Mouse (Mus musculus): Measurements from ENCODE around the gene Mei1.

DNA sequence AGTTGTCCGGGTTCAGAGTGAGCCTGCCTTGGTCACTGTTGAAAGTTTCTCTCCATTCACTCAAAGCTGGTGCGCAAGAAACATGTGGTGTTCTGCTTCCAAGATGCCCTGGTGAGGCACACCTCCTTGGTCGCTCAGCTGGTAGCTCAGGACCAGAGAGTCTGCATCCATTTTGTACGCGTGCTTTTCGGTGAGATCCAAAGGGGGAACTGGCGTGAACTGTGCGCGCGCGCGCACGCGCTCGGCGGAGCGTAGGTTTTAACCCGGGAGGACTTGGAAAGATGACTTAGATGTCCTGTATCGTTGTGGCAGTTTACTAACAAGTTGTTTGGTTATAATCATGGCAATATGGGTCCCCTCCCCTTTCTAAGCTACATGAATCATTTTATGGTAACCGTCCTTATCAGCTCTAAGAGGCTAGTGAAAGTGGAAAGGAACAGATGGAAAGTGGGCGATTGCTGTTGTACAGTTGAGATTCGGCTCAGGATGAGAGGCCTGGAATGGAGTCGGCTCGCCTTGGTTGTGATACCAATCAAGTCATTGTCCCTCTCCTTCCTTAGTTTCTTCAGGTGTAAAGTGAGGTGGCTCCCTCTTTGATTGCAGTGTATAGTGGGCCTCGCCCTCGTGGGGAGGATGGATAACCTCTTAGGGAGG is 2.1 kb downstream of the Mei1 start:
- TF ChIP-seq CTCF (IDR thresholded peaks at IDR 0.05; ENCODE audit: control insufficient read depth, insufficient read depth, low read length) (no peak), POLR2A (IDR thresholded peaks at IDR 0.05; ENCODE audit: borderline replicate concordance, control insufficient read depth, low read depth, low read length) (no peak)

All from bone marrow, adult 2 months (tissue).